Mouse (Mus musculus): ENCODE results near the gene Aff3.

Gene Aff3

GRCm38 (mm10) chr1:38392928-38393327, 271.8 kb downstream of the Aff3 start:
- peak in 1 of 2 experiments; percentile 58 for DNase-seq (ENCODE audit: low spot score in 2 of 2)

- DNase-seq (ENCODE audit: low spot score in 2 of 2), result no peak
Observed at GRCm38 (mm10) chr1:38390886-38391249, 273.9 kb downstream of the Aff3 start.

- no peak for DNase-seq (ENCODE audit: low spot score in 2 of 2)
Observed at GRCm38 (mm10) chr1:38390235-38390885, 274.4 kb downstream of the Aff3 start.

GRCm38 (mm10) chr1:38389576-38389975, 275.2 kb downstream of the Aff3 start:
- no peak for DNase-seq (ENCODE audit: low spot score in 2 of 2)

GRCm38 (mm10) chr1:38388466-38388865, 276.3 kb downstream of the Aff3 start:
- DNase-seq (ENCODE audit: low spot score in 2 of 2), result no peak

- DNase-seq (ENCODE audit: low spot score in 2 of 2), result no peak
Observed at GRCm38 (mm10) chr1:38387438-38387837, 277.3 kb downstream of the Aff3 start.

GRCm38 (mm10) chr1:38384457-38385121, 280.2 kb downstream of the Aff3 start:
- no peak for DNase-seq (ENCODE audit: low spot score in 2 of 2)

GRCm38 (mm10) chr1:38384010-38384409, 280.7 kb downstream of the Aff3 start:
- DNase-seq (ENCODE audit: low spot score in 2 of 2), result no peak

- no peak for DNase-seq (ENCODE audit: low spot score in 2 of 2)
Observed at GRCm38 (mm10) chr1:38382683-38383082, 282.1 kb downstream of the Aff3 start.

- DNase-seq (ENCODE audit: low spot score in 2 of 2), result no peak
Observed at GRCm38 (mm10) chr1:38377930-38378329, 286.8 kb downstream of the Aff3 start.

GRCm38 (mm10) chr1:38369166-38369565, 295.6 kb downstream of the Aff3 start:
- no peak for DNase-seq (ENCODE audit: low spot score in 2 of 2)

- DNase-seq (ENCODE audit: low spot score in 2 of 2), result no peak
Observed at GRCm38 (mm10) chr1:38368081-38368689, 296.6 kb downstream of the Aff3 start.

GRCm38 (mm10) chr1:38367404-38368080, 297.2 kb downstream of the Aff3 start:
- DNase-seq (ENCODE audit: low spot score in 2 of 2), result no peak

GRCm38 (mm10) chr1:38363856-38364255, 300.9 kb downstream of the Aff3 start:
- no peak for DNase-seq (ENCODE audit: low spot score in 2 of 2)

GRCm38 (mm10) chr1:38362275-38362674, 302.5 kb downstream of the Aff3 start:
- no peak for DNase-seq (ENCODE audit: low spot score in 2 of 2)

- peak; percentile 26 to 31 for DNase-seq (ENCODE audit: low spot score in 2 of 2)
Observed at GRCm38 (mm10) chr1:38358797-38359349, 305.9 kb downstream of the Aff3 start.

GRCm38 (mm10) chr1:38357933-38358796, 306.6 kb downstream of the Aff3 start:
- peak; percentile 33 to 35 for DNase-seq (ENCODE audit: low spot score in 2 of 2)

GRCm38 (mm10) chr1:38354585-38354984, 310.2 kb downstream of the Aff3 start:
- DNase-seq (ENCODE audit: low spot score in 2 of 2), result no peak

GRCm38 (mm10) chr1:38347346-38347745, 317.4 kb downstream of the Aff3 start:
- no peak for DNase-seq (ENCODE audit: low spot score in 2 of 2)

- DNase-seq (ENCODE audit: low spot score in 2 of 2), result peak in 1 of 2 experiments; percentile 5
Observed at GRCm38 (mm10) chr1:38334206-38334605, 330.5 kb downstream of the Aff3 start.

GRCm38 (mm10) chr1:38332919-38333318, 331.8 kb downstream of the Aff3 start:
- DNase-seq (ENCODE audit: low spot score in 2 of 2), result no peak
